In the genomic region with DNA sequence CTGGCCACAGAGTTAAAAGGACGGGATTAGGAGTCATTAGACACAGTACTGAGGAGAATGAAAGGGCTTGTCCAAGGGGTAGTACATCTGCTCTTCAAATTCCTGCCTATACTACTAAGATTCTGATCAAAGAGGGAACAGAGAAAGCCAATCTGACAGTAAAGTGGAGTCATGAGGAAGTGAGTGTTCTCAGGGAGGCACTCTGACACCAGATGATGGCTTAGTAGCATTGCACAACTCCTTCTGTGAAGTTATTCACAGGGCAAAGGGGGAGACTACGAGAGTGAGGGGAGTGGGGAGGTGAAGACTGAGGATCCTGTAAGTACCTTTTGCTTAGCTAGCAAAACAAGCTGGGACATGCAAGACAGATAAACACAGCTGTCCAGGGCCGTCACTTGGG, we compare ENCODE assay signal across 28 mouse cellular contexts.
DNase-seq lines count a peak whose midpoint lies in the region; ATAC-seq lines count a peak whose summit lies in the region.
"Had no signal": no experiment of that assay in that cellular context is flagged by ENCODE, and none has a peak within 500 bp of the region (broad histone marks: within the 10 kb centered on the region; RNA-seq: fewer than 3 reads in every experiment).

No protein-coding gene starts in this region.

- H3K27me3 ChIP-seq in embryonic facial prominence, embryonic 14.5 days (replicated peaks; ENCODE audit: control insufficient read depth, insufficient read depth, low read length), result no peaks in the 10 kb centered on the region
- H3K27me3 ChIP-seq in embryonic facial prominence, embryonic 10.5 days (replicated peaks; ENCODE audit: low read depth, poor library complexity, severe bottlenecking), result no peaks in the 10 kb centered on the region
- no peaks in the 10 kb centered on the region for H3K27me3 ChIP-seq in midbrain, embryonic 13.5 days
- H3K27me3 ChIP-seq: embryonic facial prominence, embryonic 13.5 days; forebrain, embryonic 13.5 days; heart, embryonic 13.5 days had no signal

- ATAC-seq in embryonic facial prominence, embryonic 14.5 days (ENCODE audit: low read depth), result no peak
- ATAC-seq in granulocyte monocyte progenitor cell, adult 5-6 weeks (replicated peaks; ENCODE audit: poor library complexity, severe bottlenecking), result peak; percentile 99
- 0 out of 2 replicates have a peak, but pooled peaks have one; percentile 47 for ATAC-seq in monocyte, adult 5-6 weeks (replicated peaks; ENCODE audit: insufficient number of reproducible peaks, low FRiP score, low TSS enrichment, poor library complexity, severe bottlenecking)
- no peak for ATAC-seq in midbrain, embryonic 13.5 days
- ATAC-seq: activated CD4-positive, CD25-positive, alpha-beta regulatory T cell, adult 4 months; forebrain, embryonic 13.5 days; forebrain, embryonic 16.5 days; hindbrain, postnatal 0 days; inflammation-experienced regulatory T-cells, adult 6 months had no signal

- H3K36me3 ChIP-seq in embryonic facial prominence, embryonic 14.5 days (ENCODE audit: control insufficient read depth, insufficient read depth, low read length), result peaks cover 25% of the 10 kb centered on the region; the same call in 1 of the 2 replicates
- peaks cover 35% of the 10 kb centered on the region for H3K36me3 ChIP-seq in embryonic facial prominence, embryonic 10.5 days (replicated peaks)
- peaks cover 18% of the 10 kb centered on the region for H3K36me3 ChIP-seq in midbrain, embryonic 13.5 days

- no peaks in the 10 kb centered on the region for H3K9me3 ChIP-seq in embryonic facial prominence, embryonic 14.5 days (ENCODE audit: control insufficient read depth, low read length)
- no peaks in the 10 kb centered on the region for H3K9me3 ChIP-seq in embryonic facial prominence, embryonic 10.5 days
- no peaks in the 10 kb centered on the region for H3K9me3 ChIP-seq in midbrain, embryonic 13.5 days
- H3K9me3 ChIP-seq: forebrain, embryonic 10.5 days; forebrain, embryonic 13.5 days; heart, embryonic 10.5 days; heart, embryonic 13.5 days had no signal

- DNase-seq in embryonic facial prominence, embryonic 14.5 days (ENCODE audit: low spot score), result peak; percentile 18
- no peak for DNase-seq in embryonic facial prominence, embryonic 10.5 days (ENCODE audit: low spot score)
- DNase-seq in 416B (ENCODE audit: low read depth), result peak; percentile 43
- no peak for DNase-seq in layer of hippocampus, adult 11-12 months (ENCODE audit: low spot score)
- DNase-seq in urinary bladder, postnatal 10 days (ENCODE audit: low spot score), result no peak
- DNase-seq: adrenal gland, postnatal 10 days; adrenal gland, postnatal 36 days; B cell, adult 2 months; cerebellum, adult 18-20 months; cerebellum, adult 9-10 months; cerebellum, postnatal 14 days; gastrocnemius, postnatal 25 days; heart, adult 2 months; heart, postnatal 14 days; heart, postnatal 4 days had no signal

- H3K27ac ChIP-seq in embryonic facial prominence, embryonic 14.5 days (replicated peaks; ENCODE audit: low read depth, low read length), result no peak overlapping the region
- H3K27ac ChIP-seq in embryonic facial prominence, embryonic 10.5 days (replicated peaks), result no peak overlapping the region
- no peak overlapping the region for H3K27ac ChIP-seq in midbrain, embryonic 13.5 days
- H3K27ac ChIP-seq: embryonic facial prominence, embryonic 13.5 days; forebrain, embryonic 10.5 days; forebrain, embryonic 13.5 days; heart, adult 2 months; heart, embryonic 10.5 days; heart, embryonic 13.5 days; hindbrain, embryonic 14.5 days; hindbrain, postnatal 0 days had no signal

- H3K9ac ChIP-seq in embryonic facial prominence, embryonic 14.5 days (ENCODE audit: low read depth, low read length), result no peak overlapping the region
- no peak overlapping the region for H3K9ac ChIP-seq in midbrain, embryonic 13.5 days (replicated peaks)
- H3K9ac ChIP-seq: embryonic facial prominence, embryonic 13.5 days; forebrain, embryonic 13.5 days; heart, embryonic 13.5 days; hindbrain, embryonic 14.5 days had no signal

- 67% methylated on average over 3 of the region's 3 CpGs for WGBS in embryonic facial prominence, embryonic 14.5 days
- 76% methylated on average over 3 of the region's 3 CpGs for WGBS in embryonic facial prominence, embryonic 10.5 days
- 68% methylated on average over 3 of the region's 3 CpGs for WGBS in midbrain, embryonic 13.5 days

- H3K4me1 ChIP-seq in embryonic facial prominence, embryonic 14.5 days (ENCODE audit: control insufficient read depth, insufficient read depth, low read length), result no peaks in the 10 kb centered on the region
- H3K4me1 ChIP-seq in embryonic facial prominence, embryonic 10.5 days, result no peaks in the 10 kb centered on the region
- H3K4me1 ChIP-seq in midbrain, embryonic 13.5 days (replicated peaks), result no peaks in the 10 kb centered on the region
- H3K4me1 ChIP-seq: embryonic facial prominence, embryonic 13.5 days; forebrain, embryonic 10.5 days; forebrain, embryonic 13.5 days had no signal

- no peak overlapping the region for H3K4me3 ChIP-seq in embryonic facial prominence, embryonic 14.5 days (ENCODE audit: low read depth, low read length)
- H3K4me3 ChIP-seq in embryonic facial prominence, embryonic 10.5 days, result no peak overlapping the region
- H3K4me3 ChIP-seq in midbrain, embryonic 13.5 days (replicated peaks), result no peak overlapping the region
- H3K4me3 ChIP-seq: embryonic facial prominence, embryonic 13.5 days; forebrain, embryonic 10.5 days; forebrain, embryonic 13.5 days; heart, adult 2 months; heart, embryonic 10.5 days; heart, embryonic 13.5 days had no signal

- no peak overlapping the region for H3K4me2 ChIP-seq in embryonic facial prominence, embryonic 14.5 days (ENCODE audit: low read depth, low read length)
- no peak overlapping the region for H3K4me2 ChIP-seq in midbrain, embryonic 13.5 days (replicated peaks)
- H3K4me2 ChIP-seq: embryonic facial prominence, embryonic 13.5 days; forebrain, embryonic 13.5 days; heart, embryonic 13.5 days; hindbrain, embryonic 14.5 days had no signal

Comparison
In these comparisons a context has a peak if more than half of its experiments do, and no peak if none do; other contexts are left out.
1. DNase-seq: peak in embryonic facial prominence, embryonic 14.5 days (single experiment) and 416B (single experiment); none in embryonic facial prominence, embryonic 10.5 days (single experiment), layer of hippocampus, adult 11-12 months (single experiment) and urinary bladder, postnatal 10 days (single experiment).
2. ATAC-seq: peak in granulocyte monocyte progenitor cell, adult 5-6 weeks (single experiment) and monocyte, adult 5-6 weeks (single experiment); none in embryonic facial prominence, embryonic 14.5 days (single experiment) and midbrain, embryonic 13.5 days (single experiment).